Mouse (Mus musculus): ENCODE measurements around the gene Ube2d1.

GRCm38 (mm10) chr10:71261637-71262036, 23.4 kb downstream of the Ube2d1 start:
- TF ChIP-seq POLR2A (IDR thresholded peaks at IDR 0.05; ENCODE audit: control insufficient read depth in 1 of 2, insufficient read depth in 1 of 2, low read depth in 1 of 2, low read length in 2 of 2, poor library complexity in 1 of 2) (no peak), MEF2A (IDR thresholded peaks at IDR 0.05; ENCODE audit: extremely low read depth, insufficient replicate concordance, low read depth, low read length, poor library complexity, severe bottlenecking) (no peak), EP300 (IDR thresholded peaks at IDR 0.05; ENCODE audit: low read depth in 1 of 2, low read length in 2 of 2) (no peak), CTCF (IDR thresholded peaks at IDR 0.05 in 2 of 3, conservative IDR thresholded peaks at IDR 0.05 in 1 of 3; ENCODE audit: control insufficient read depth in 1 of 3, insufficient read depth in 1 of 3, low read depth in 2 of 3, low read length in 3 of 3, poor library complexity in 1 of 3, severe bottlenecking in 1 of 3) (no peak), GABPA (IDR thresholded peaks at IDR 0.05; ENCODE audit: low read depth, low read length) (no peak), POLR2AphosphoS5 (IDR thresholded peaks at IDR 0.05; ENCODE audit: borderline replicate concordance, low read depth, low read length) (no peak), MAX (IDR thresholded peaks at IDR 0.05; ENCODE audit: low read length) (no peak)

Data from MEL (cell line).